Mouse (Mus musculus) stomach, postnatal 0 days (tissue): ENCODE data around the gene Calr3. TPM values are rescaled to one million over a fixed set of nuclear protein-coding genes. Genes with fewer than 3 reads are reported as not detected.

ENCODE experiments used
- ATAC-seq: fragments of 200-750 bp; cut with Nextera tagmentation; 2 replicates; pipeline ENCODE4 v1.8.0; 2017; ENCODE audit not compliant: low FRiP score, low TSS enrichment
- DNase-seq: peaks from one replicate; pipeline ENCODE4 v3.0.0-alpha.2; 2016; ENCODE audit warnings: low spot score
- H3K27ac ChIP-seq: fragments of 300-500 bp; sonication (generic); replicated peaks from 2 replicates; pipeline ENCODE4 v1.5.1; 2014; ENCODE audit warnings: mild to moderate bottlenecking, control low read depth
- H3K27me3 ChIP-seq: fragments of 300-500 bp; sonication (generic); 2 replicates; pipeline ENCODE4 v1.6.1; 2014; ENCODE audit warnings: low read length; ENCODE audit not compliant: control insufficient read depth, insufficient read depth
- H3K36me3 ChIP-seq: fragments of 300-500 bp; sonication (generic); 2 replicates; pipeline ENCODE4 v1.6.1; 2014; ENCODE audit warnings: low read length, mixed read lengths; ENCODE audit not compliant: control insufficient read depth, insufficient read depth
- H3K4me1 ChIP-seq: fragments of 300-500 bp; sonication (generic); replicated peaks from 2 replicates; pipeline ENCODE4 v1.6.1; 2014; ENCODE audit warnings: antibody characterized with exemption; ENCODE audit not compliant: control insufficient read depth, insufficient read depth
- H3K4me2 ChIP-seq: fragments of 300-500 bp; sonication (generic); replicated peaks from 2 replicates; pipeline ENCODE4 v1.6.1; 2014; ENCODE audit warnings: low read depth, mild to moderate bottlenecking, control low read depth, moderate library complexity
- H3K4me3 ChIP-seq: fragments of 300-500 bp; sonication (generic); 2 replicates; pipeline ENCODE4 v1.5.1; 2014; ENCODE audit warnings: low read depth, low read length, control low read depth
- H3K9ac ChIP-seq: fragments of 300-500 bp; sonication (generic); 2 replicates; pipeline ENCODE4 v1.6.1; 2014; ENCODE audit warnings: mild to moderate bottlenecking, low read length, control low read depth, mixed read lengths
- H3K9me3 ChIP-seq: fragments of 300-500 bp; sonication (generic); 2 replicates; pipeline ENCODE4 v1.6.1; 2016; ENCODE audit warnings: low read length; ENCODE audit not compliant: control insufficient read depth
- CTCF ChIP-seq: IDR thresholded peaks from 2 replicates; pipeline ENCODE4 v1.5.1; 2016; ENCODE audit warnings: antibody characterized with exemption, low read depth, mild to moderate bottlenecking, moderate library complexity
- EP300 ChIP-seq: optimal IDR thresholded peaks from 2 replicates; pipeline ENCODE3; 2016; ENCODE audit warnings: antibody characterized with exemption
- WGBS: fragments of 180-500 bp; shearing (Covaris S2); extraction: QIAGEN DNeasy Blood & Tissue Kit; methylation state at CpG from one replicate; pipeline ENCODE4 v1.1.7; 2014; 5-methylcytosine and 5-hydroxymethylcytosine counted together
- polyA plus RNA-seq: library from polyadenylated mRNA; unstranded; fragments of >200 nt; fragmentation: Nextera tagmentation; extraction: Ambion mirVana; gene quantifications from 2 replicates; pipeline ENCODE4 v1.2.1, GENCODE M21; 2015

Calr3 gene
- polyA plus RNA-seq, 1 experiment from 2014 or later, result 5.4 TPM

DNA sequence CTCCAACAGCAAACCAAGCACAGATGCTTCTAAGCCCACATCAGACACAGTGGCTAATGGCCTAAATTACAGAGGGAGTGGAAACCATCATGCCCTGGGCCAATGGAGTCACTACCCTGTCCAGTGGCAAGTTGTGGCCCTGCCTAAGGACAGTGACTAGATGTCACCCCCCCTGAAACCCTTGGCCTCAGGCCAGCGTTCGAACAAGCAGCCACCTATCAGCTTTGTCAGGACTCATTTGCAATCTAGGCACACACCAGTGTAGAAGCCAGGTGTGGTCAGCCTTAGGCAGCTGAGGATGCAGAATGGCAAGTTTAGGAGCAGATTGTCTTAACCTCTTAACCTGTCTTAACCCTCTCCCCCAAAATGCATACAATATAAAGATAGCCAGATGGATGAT lies 28.4 kb downstream of the Calr3 start:
- H3K27me3 ChIP-seq, result no peaks in the 10 kb centered on the region
- H3K9ac ChIP-seq, result no peak overlapping the region; the same call in 1 of the 2 replicates
- peaks cover 4% of the 10 kb centered on the region; the same call in 1 of the 2 replicates for H3K4me1 ChIP-seq
- no peak overlapping the region for H3K4me2 ChIP-seq
- H3K36me3 ChIP-seq, result no peaks in the 10 kb centered on the region; the same call in 1 of the 2 replicates
- H3K27ac ChIP-seq, result no peak overlapping the region
- DNase-seq (no peak), ATAC-seq (no peak)
- no peaks in the 10 kb centered on the region for H3K9me3 ChIP-seq
- no peak overlapping the region for H3K4me3 ChIP-seq
- WGBS, result 51% methylated on average over 2 of the region's 2 CpGs
- TF ChIP-seq EP300 (no peak), CTCF (no peak)

DNA sequence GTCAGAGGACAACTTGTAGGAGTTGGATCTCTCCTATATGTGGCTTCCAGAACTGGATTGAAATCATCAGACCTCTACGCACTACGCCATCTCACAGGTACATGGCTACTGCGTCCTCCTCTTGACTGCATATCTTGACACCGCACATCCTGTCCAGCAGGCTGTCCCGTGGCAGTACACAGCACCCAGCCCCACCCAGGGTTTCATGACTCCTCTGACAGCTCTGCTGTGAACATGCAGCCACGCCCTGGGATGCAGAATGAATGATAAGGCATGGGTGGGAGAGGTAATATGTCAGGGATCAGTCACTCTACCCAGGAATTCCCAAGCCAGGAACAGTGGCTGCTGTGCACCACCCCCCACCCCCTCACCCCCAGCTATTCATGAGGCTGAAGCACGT lies 29.8 kb downstream of the Calr3 start:
- no peak overlapping the region for H3K4me3 ChIP-seq
- H3K27ac ChIP-seq, result peak overlapping the region; percentile 85
- no peaks in the 10 kb centered on the region for H3K9me3 ChIP-seq
- 65% methylated on average over 7 of the region's 7 CpGs for WGBS
- peak; percentile 80 for ATAC-seq
- TF ChIP-seq CTCF (no peak; the same call in 1 of the 2 replicates), EP300 (no peak)
- DNase-seq, result peak; percentile 55
- no peaks in the 10 kb centered on the region; the same call in 1 of the 2 replicates for H3K36me3 ChIP-seq
- H3K27me3 ChIP-seq, result no peaks in the 10 kb centered on the region
- no peak overlapping the region for H3K9ac ChIP-seq
- H3K4me1 ChIP-seq, result no peaks in the 10 kb centered on the region
- no peak overlapping the region for H3K4me2 ChIP-seq

DNA sequence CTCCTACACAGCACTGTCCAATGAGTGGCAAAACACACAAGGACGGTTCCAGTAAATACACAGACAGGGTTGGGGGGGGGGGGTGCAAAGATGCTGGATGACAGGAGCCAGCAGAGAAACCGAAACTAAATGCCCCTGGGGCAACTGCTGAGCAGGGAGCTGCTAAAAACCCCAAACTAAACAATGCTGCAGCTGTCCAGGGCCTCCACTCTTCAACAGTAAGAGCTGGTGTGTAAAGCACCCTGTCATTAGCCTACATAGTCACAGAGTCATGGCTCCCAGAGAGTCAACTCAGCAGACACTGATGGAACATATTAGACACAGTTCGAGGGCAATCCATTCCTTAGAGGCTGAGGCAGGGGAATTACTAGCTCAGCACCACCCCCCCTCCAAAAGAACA lies 34.2 kb downstream of the Calr3 start:
- DNase-seq, result no peak
- H3K36me3 ChIP-seq, result no peaks in the 10 kb centered on the region
- H3K4me3 ChIP-seq, result no peak overlapping the region
- TF ChIP-seq EP300 (no peak), CTCF (no peak)
- no peak overlapping the region for H3K9ac ChIP-seq
- WGBS, result 52% methylated on average over 3 of the region's 3 CpGs
- H3K9me3 ChIP-seq, result no peaks in the 10 kb centered on the region
- no peak overlapping the region for H3K4me2 ChIP-seq
- ATAC-seq, result no peak
- H3K27me3 ChIP-seq, result no peaks in the 10 kb centered on the region
- H3K4me1 ChIP-seq, result no peaks in the 10 kb centered on the region
- H3K27ac ChIP-seq, result no peak overlapping the region

DNA sequence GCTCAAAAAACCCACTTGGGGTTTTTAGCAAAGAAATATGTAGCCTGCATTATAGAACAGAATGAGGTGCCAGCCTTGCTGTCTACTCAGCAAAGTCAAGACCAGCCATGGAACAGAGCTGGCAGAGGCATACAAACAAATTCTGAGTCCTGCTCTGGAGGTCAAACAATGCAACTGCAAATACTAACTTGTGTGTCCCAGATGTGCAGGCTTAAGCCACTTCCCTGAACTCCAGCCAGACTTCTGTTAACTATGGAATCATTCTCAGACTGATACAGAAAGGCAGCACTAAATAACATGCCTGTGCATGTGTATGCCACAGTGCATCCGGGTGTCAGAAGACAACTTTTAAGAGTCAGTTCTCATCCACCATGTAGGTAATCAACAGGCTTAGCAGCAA lies 35.8 kb downstream of the Calr3 start:
- Histone ChIP-seq H3K27me3 (no peaks in the 10 kb centered on the region), H3K27ac (no peak overlapping the region; the same call in 1 of the 2 replicates), H3K4me2 (no peak overlapping the region), H3K4me3 (no peak overlapping the region), H3K36me3 (no peaks in the 10 kb centered on the region), H3K9ac (no peak overlapping the region), H3K9me3 (no peaks in the 10 kb centered on the region), H3K4me1 (no peaks in the 10 kb centered on the region)
- TF ChIP-seq EP300 (no peak), CTCF (no peak)
- 29% methylated on average over 1 of the region's 1 CpGs for WGBS
- DNase-seq (no peak), ATAC-seq (no peak; the same call in 1 of the 2 replicates)

DNA sequence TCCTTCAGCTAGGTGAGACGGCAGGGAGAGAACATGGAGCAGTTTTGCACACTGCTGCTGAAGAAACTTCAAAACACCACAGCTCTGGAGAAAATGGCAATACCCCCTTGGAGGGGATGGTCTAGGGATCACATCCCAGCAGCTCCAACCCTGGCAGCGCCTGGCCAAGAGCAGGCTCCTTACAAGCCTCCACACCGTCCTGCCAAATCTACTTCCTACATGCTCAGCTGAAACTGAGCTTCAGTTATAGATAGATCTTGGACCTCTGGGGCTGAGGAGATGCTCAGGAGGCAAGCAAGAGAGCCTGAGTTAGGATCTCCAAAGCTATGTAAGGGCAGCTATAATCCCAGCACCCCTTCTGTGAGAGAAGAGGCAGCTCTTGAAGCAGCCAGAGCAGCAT lies 40.7 kb downstream of the Calr3 start:
- Histone ChIP-seq H3K36me3 (peaks cover 7% of the 10 kb centered on the region), H3K27me3 (no peaks in the 10 kb centered on the region), H3K9me3 (no peaks in the 10 kb centered on the region), H3K4me3 (no peak overlapping the region), H3K4me1 (no peaks in the 10 kb centered on the region), H3K4me2 (no peak overlapping the region), H3K27ac (no peak overlapping the region), H3K9ac (no peak overlapping the region)
- no peak for ATAC-seq
- WGBS, result 83% methylated on average over 3 of the region's 3 CpGs
- TF ChIP-seq CTCF (no peak), EP300 (no peak)
- no peak for DNase-seq

DNA sequence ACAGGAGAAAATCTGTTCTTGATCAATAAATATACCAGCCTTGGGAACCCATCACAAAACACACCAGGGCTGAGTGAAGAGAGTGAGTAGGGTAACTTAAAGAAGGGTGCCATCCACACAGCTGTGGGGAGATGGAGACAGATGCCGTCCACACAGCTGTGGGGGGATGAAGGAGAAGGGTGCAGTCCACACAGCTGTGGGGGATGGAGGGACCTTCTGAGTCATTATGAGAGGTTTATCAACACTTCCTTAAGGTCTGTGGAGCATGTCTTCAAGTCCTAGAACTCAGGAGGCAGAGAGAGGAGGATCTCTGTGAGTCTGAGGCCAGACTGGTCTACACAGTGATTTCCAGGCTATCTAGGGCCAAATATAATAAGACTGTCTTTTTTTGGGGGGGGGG lies 42.3 kb downstream of the Calr3 start:
- DNase-seq (no peak), ATAC-seq (no peak)
- H3K36me3 ChIP-seq, result peaks cover 10% of the 10 kb centered on the region
- no peaks in the 10 kb centered on the region for H3K4me1 ChIP-seq
- H3K27ac ChIP-seq, result no peak overlapping the region
- TF ChIP-seq EP300 (no peak), CTCF (no peak)
- no peaks in the 10 kb centered on the region for H3K27me3 ChIP-seq
- H3K4me3 ChIP-seq, result no peak overlapping the region
- H3K9me3 ChIP-seq, result no peaks in the 10 kb centered on the region
- no peak overlapping the region for H3K9ac ChIP-seq
- WGBS, result 83% methylated on average over 1 of the region's 1 CpGs
- H3K4me2 ChIP-seq, result no peak overlapping the region
